Mouse (Mus musculus) MEL (cell line): ENCODE measurements around the gene Dnajb6. TPM values are rescaled to one million over a fixed set of nuclear protein-coding genes. Genes with fewer than 3 reads are reported as not detected.

Source experiments
- DNase-seq: peaks from one replicate; pipeline ENCODE4 v3.0.0; 2011; ENCODE audit warnings: low read depth, low spot score
- H3K27ac ChIP-seq: 2 replicates; pipeline ENCODE4 v1.5.1; 2012; ENCODE audit warnings: low read depth, mild to moderate bottlenecking, control low read depth, low read length, moderate library complexity; ENCODE audit not compliant: control insufficient read depth
- H3K27me3 ChIP-seq, 2 experiments: fragments of 150-350 bp in 1 of 2; sonication (generic) in 1 of 2; 2 replicates each; pipeline ENCODE4 v1.6.1; 2012; ENCODE audit warnings: low read length in 2 of 2, mild to moderate bottlenecking in 2 of 2, improper control_type of control experiment in 1 of 2, moderate library complexity in 1 of 2; ENCODE audit not compliant: insufficient read depth in 2 of 2, control insufficient read depth in 1 of 2
- H3K36me3 ChIP-seq, 2 experiments: 2 replicates each; pipeline ENCODE4 v1.6.1; 2012 to 2014; ENCODE audit warnings: low read length in 2 of 2, improper control_type of control experiment in 1 of 2, inconsistent platforms in 1 of 2, mild to moderate bottlenecking in 1 of 2; ENCODE audit not compliant: insufficient read depth in 2 of 2, control insufficient read depth in 1 of 2
- H3K4me1 ChIP-seq, 2 experiments: fragments of 150-350 bp in 1 of 2; sonication (generic) in 1 of 2; 2 replicates each; pipeline ENCODE4 v1.6.1; 2012; ENCODE audit warnings: low read length in 2 of 2, improper control_type of control experiment in 1 of 2, mild to moderate bottlenecking in 1 of 2; ENCODE audit not compliant: insufficient read depth in 2 of 2, control insufficient read depth in 1 of 2
- H3K4me3 ChIP-seq, 2 experiments: fragments of 150-350 bp in 1 of 2; sonication (generic) in 1 of 2; 2 replicates each; pipeline ENCODE4 v1.5.1; 2012; ENCODE audit warnings: low read depth in 2 of 2, low read length in 2 of 2, mild to moderate bottlenecking in 2 of 2, moderate library complexity in 2 of 2, control low read depth in 1 of 2, improper control_type of control experiment in 1 of 2; ENCODE audit not compliant: control insufficient read depth in 1 of 2, insufficient read depth in 1 of 2
- H3K79me2 ChIP-seq: 2 replicates; pipeline ENCODE4 v1.6.1; 2012; ENCODE audit warnings: mild to moderate bottlenecking, low read length, moderate library complexity; ENCODE audit not compliant: control insufficient read depth, poor library complexity, insufficient read depth
- H3K9ac ChIP-seq: 2 replicates; pipeline ENCODE4 v1.6.1; 2012; ENCODE audit warnings: low read depth, mild to moderate bottlenecking, control low read depth, low read length, moderate library complexity; ENCODE audit not compliant: control insufficient read depth, poor library complexity, severe bottlenecking
- H3K9me3 ChIP-seq: fragments of 150-350 bp; sonication (generic); replicated peaks from 2 replicates; pipeline ENCODE4 v1.6.1; 2012; ENCODE audit warnings: mild to moderate bottlenecking, low read length, improper control_type of control experiment, moderate library complexity; ENCODE audit not compliant: insufficient read depth
- BHLHE40 ChIP-seq: IDR thresholded peaks from 2 replicates; pipeline ENCODE4 v1.6.1; 2012; ENCODE audit warnings: low read depth, mild to moderate bottlenecking, inconsistent platforms, low read length, improper control_type of control experiment, borderline replicate concordance
- CHD1 ChIP-seq: IDR thresholded peaks from 2 replicates; pipeline ENCODE4 v1.6.1; 2012; ENCODE audit warnings: low read depth, mild to moderate bottlenecking, inconsistent platforms, low read length, improper control_type of control experiment
- CHD2 ChIP-seq: IDR thresholded peaks from 2 replicates; pipeline ENCODE4 v1.6.1; 2011; ENCODE audit warnings: low read length, improper control_type of control experiment
- CTCF ChIP-seq, 3 experiments: IDR thresholded peaks in 2 of 3; conservative IDR thresholded peaks in 1 of 3; 2 replicates each; pipeline ENCODE4 v1.5.1; 2011 to 2012; ENCODE audit warnings: low read length in 3 of 3, low read depth in 2 of 3, mild to moderate bottlenecking in 2 of 3, improper control_type of control experiment in 1 of 3, inconsistent platforms in 1 of 3, mixed read lengths in 1 of 3, moderate library complexity in 1 of 3; ENCODE audit not compliant: control insufficient read depth in 1 of 3, insufficient read depth in 1 of 3, poor library complexity in 1 of 3, severe bottlenecking in 1 of 3
- E2F4 ChIP-seq: IDR thresholded peaks from 2 replicates; pipeline ENCODE4 v1.6.1; 2011; ENCODE audit warnings: low read depth, low read length, improper control_type of control experiment, borderline replicate concordance
- ELF1 ChIP-seq: IDR thresholded peaks from 2 replicates; pipeline ENCODE4 v1.6.1; 2014; ENCODE audit warnings: low read depth, mild to moderate bottlenecking, inconsistent platforms, low read length, improper control_type of control experiment, moderate library complexity
- GABPA ChIP-seq: IDR thresholded peaks from 2 replicates; pipeline ENCODE4 v1.6.1; 2012; ENCODE audit warnings: low read depth, mild to moderate bottlenecking, inconsistent platforms, low read length, improper control_type of control experiment, moderate library complexity
- GATA1 ChIP-seq: IDR thresholded peaks from 2 replicates; pipeline ENCODE4 v1.6.1; 2011; ENCODE audit warnings: low read depth, low read length, improper control_type of control experiment
- HCFC1 ChIP-seq: IDR thresholded peaks from 2 replicates; pipeline ENCODE4 v1.6.1; 2012; ENCODE audit warnings: low read depth, mild to moderate bottlenecking, inconsistent platforms, low read length, improper control_type of control experiment, moderate library complexity
- KAT2A ChIP-seq: conservative IDR thresholded peaks from 2 replicates; pipeline ENCODE4 v1.6.1; 2012; ENCODE audit warnings: low read depth, low read length, improper control_type of control experiment, inconsistent platforms
- MXI1 ChIP-seq: IDR thresholded peaks from 2 replicates; pipeline ENCODE4 v1.6.1; 2011; ENCODE audit warnings: mild to moderate bottlenecking, low read depth, low read length, improper control_type of control experiment
- MYB ChIP-seq: IDR thresholded peaks from 2 replicates; pipeline ENCODE4 v1.6.1; 2011; ENCODE audit warnings: mild to moderate bottlenecking, low read depth, low read length, improper control_type of control experiment
- NELFE ChIP-seq: IDR thresholded peaks from 2 replicates; pipeline ENCODE4 v1.6.1; 2011; ENCODE audit warnings: low read depth, low read length, improper control_type of control experiment
- NRF1 ChIP-seq: IDR thresholded peaks from 2 replicates; pipeline ENCODE4 v1.6.1; 2014; ENCODE audit warnings: low read depth, mild to moderate bottlenecking, inconsistent platforms, low read length, improper control_type of control experiment, moderate library complexity; ENCODE audit not compliant: poor library complexity, insufficient read depth, severe bottlenecking
- SIN3A ChIP-seq: IDR thresholded peaks from 2 replicates; pipeline ENCODE4 v1.6.1; 2012; ENCODE audit warnings: low read length, improper control_type of control experiment, inconsistent platforms
- TBP ChIP-seq: IDR thresholded peaks from 2 replicates; pipeline ENCODE4 v1.8.0; 2011; ENCODE audit warnings: low read depth, low read length, improper control_type of control experiment
- UBTF ChIP-seq: IDR thresholded peaks from 2 replicates; pipeline ENCODE4 v1.6.1; 2012; ENCODE audit warnings: low read depth, mild to moderate bottlenecking, inconsistent platforms, low read length, improper control_type of control experiment, moderate library complexity, borderline replicate concordance; ENCODE audit not compliant: insufficient read depth
- USF1 ChIP-seq: IDR thresholded peaks from 2 replicates; pipeline ENCODE4 v1.6.1; 2014; ENCODE audit warnings: low read depth, mild to moderate bottlenecking, inconsistent platforms, low read length, improper control_type of control experiment, moderate library complexity
- USF2 ChIP-seq, 2 experiments: IDR thresholded peaks; 2 replicates each; pipeline ENCODE4 v1.6.1; 2011 to 2012; ENCODE audit warnings: improper control_type of control experiment in 2 of 2, low read length in 2 of 2, borderline replicate concordance in 1 of 2, inconsistent platforms in 1 of 2, low read depth in 1 of 2, mild to moderate bottlenecking in 1 of 2; ENCODE audit not compliant: insufficient read depth in 1 of 2
- ZKSCAN1 ChIP-seq: IDR thresholded peaks from 2 replicates; pipeline ENCODE4 v1.6.1; 2012; ENCODE audit warnings: low read depth, mild to moderate bottlenecking, inconsistent platforms, low read length, improper control_type of control experiment, moderate library complexity
- polyA plus RNA-seq, 2 experiments: library from polyadenylated mRNA; stranded (reverse) in 1 of 2; unstranded in 1 of 2; fragments of >175 nt in 1 of 2; fragments of >200 nt in 1 of 2; gene quantifications; 2 replicates each; pipeline versions ENCODE4 v1.2.1 to v1.2.4; 2012; ENCODE audit warnings: low replicate concordance in 2 of 2, low read depth in 1 of 2; ENCODE audit not compliant: insufficient read length in 2 of 2, insufficient read depth in 1 of 2, missing spikeins in 1 of 2
- total RNA-seq: library from RNA; depleted of rRNA; stranded (reverse); fragments of 300-350 nt; gene quantifications from 2 replicates; pipeline ENCODE4 v1.2.3, GENCODE M21; 2012

The Dnajb6 gene
- total and polyA plus RNA-seq, 3 experiments, result 131 to 157 TPM; not detected in 1

GRCm38 (mm10) chr5:29741093-29741492 is 5.6 kb downstream of the Dnajb6 start:
- Histone ChIP-seq H3K27ac (no peak overlapping the region), H3K79me2 (peaks cover 82% of the 10 kb centered on the region), H3K36me3 (peaks cover 20 to 24% of the 10 kb centered on the region in 2 experiments), H3K27me3 (no peaks in the 10 kb centered on the region), H3K9ac (no peak overlapping the region), H3K4me3 (no peak overlapping the region), H3K9me3 (no peaks in the 10 kb centered on the region), H3K4me1 (peaks cover 5 to 14% of the 10 kb centered on the region in 2 experiments)
- no peak for DNase-seq
- TF ChIP-seq CHD2 (no peak), NELFE (no peak), USF2 (IDR thresholded peaks at IDR 0.05; ENCODE audit: borderline replicate concordance in 1 of 2, insufficient read depth in 1 of 2, low read depth in 1 of 2, low read length in 2 of 2) (no peak), ELF1 (no peak), HCFC1 (no peak), NRF1 (no peak), USF1 (no peak), CHD1 (no peak), CTCF (IDR thresholded peaks at IDR 0.05 in 2 of 3, conservative IDR thresholded peaks at IDR 0.05 in 1 of 3; ENCODE audit: control insufficient read depth in 1 of 3, insufficient read depth in 1 of 3, low read depth in 2 of 3, low read length in 3 of 3, poor library complexity in 1 of 3, severe bottlenecking in 1 of 3) (no peak), TBP (no peak), ZKSCAN1 (no peak), UBTF (no peak), BHLHE40 (no peak), GABPA (no peak), GATA1 (no peak), SIN3A (no peak), MXI1 (no peak), KAT2A (no peak), MYB (no peak), E2F4 (no peak)

GRCm38 (mm10) chr5:29747661-29748060 is 12.2 kb downstream of the Dnajb6 start:
- H3K4me1 ChIP-seq, result peaks cover 0 to 8% of the 10 kb centered on the region in 2 experiments; a peak in 2 of 4 replicates
- no peaks in the 10 kb centered on the region for H3K9me3 ChIP-seq
- H3K27me3 ChIP-seq, result no peaks in the 10 kb centered on the region
- H3K9ac ChIP-seq, result no peak overlapping the region
- peaks cover 40% of the 10 kb centered on the region for H3K79me2 ChIP-seq
- TF ChIP-seq TBP (no peak), USF2 (IDR thresholded peaks at IDR 0.05; ENCODE audit: borderline replicate concordance in 1 of 2, insufficient read depth in 1 of 2, low read depth in 1 of 2, low read length in 2 of 2) (no peak), GABPA (no peak), CHD1 (no peak), UBTF (no peak), KAT2A (no peak)
- TF ChIP-seq, all 39 proteins: peak for 0
- DNase-seq, result no peak
- Histone ChIP-seq H3K27ac (no peak overlapping the region), H3K36me3 (peaks cover 24 to 40% of the 10 kb centered on the region in 2 experiments), H3K4me3 (no peak overlapping the region)
